Mouse (Mus musculus): ENCODE results near the gene Wdr61. TPM values are rescaled to one million over a fixed set of nuclear protein-coding genes. Genes with fewer than 3 reads are reported as not detected.

Gene Wdr61
- total RNA-seq, 1 experiment: 88.6 TPM

DNA sequence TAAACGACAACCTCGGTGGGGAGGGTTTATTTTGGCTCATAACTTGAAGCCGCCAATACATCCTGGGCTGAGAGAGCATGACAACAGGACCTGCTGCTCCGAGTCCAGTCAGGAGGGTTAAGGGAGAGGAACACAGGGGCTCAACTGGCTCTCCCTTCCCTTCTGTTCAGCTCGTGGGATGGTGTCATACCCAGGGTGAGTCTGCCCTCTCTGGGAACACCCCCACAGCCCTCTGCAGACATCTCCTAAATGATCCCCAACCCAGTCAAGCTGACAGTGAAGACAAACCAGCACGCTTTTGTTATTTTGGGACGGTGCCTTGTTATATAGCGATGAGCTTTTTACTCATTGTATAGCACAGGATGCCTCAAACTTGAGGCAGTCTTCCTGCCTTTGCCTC lies 44.9 kb downstream of the Wdr61 start:
- in situ Hi-C loops (cut with MboI; ENCODE audit: low sequenced_read_pairs in 2 of 2, unreplicated experiment in 2 of 2): no loop called here
- Histone ChIP-seq H3K4me3 (ENCODE audit: insufficient read depth in 1 of 2, low read depth in 1 of 2, low read length in 2 of 2, poor library complexity in 1 of 2, severe bottlenecking in 1 of 2) (no peak overlapping the region), H3K4me1 (ENCODE audit: control insufficient read depth in 2 of 2, insufficient read depth in 2 of 2, low read length in 2 of 2, poor library complexity in 1 of 2) (no peaks in the 10 kb centered on the region), H3K36me3 (ENCODE audit: control insufficient read depth, insufficient read depth, low read length, poor library complexity, severe bottlenecking) (no peaks in the 10 kb centered on the region), H3K27ac (ENCODE audit: insufficient read depth, low read depth, low read length, poor library complexity, severe bottlenecking) (no peak overlapping the region), H3K9ac (ENCODE audit: insufficient read depth, low read depth, low read length, poor library complexity, severe bottlenecking) (no peak overlapping the region), H3K9me3 (ENCODE audit: control insufficient read depth, insufficient read depth, low read depth, low read length) (no peaks in the 10 kb centered on the region)
- no peak for DNase-seq (ENCODE audit: low read depth, low spot score)
- TF ChIP-seq ZNF384 (IDR thresholded peaks at IDR 0.05; ENCODE audit: low read depth, low read length) (no peak), HCFC1 (IDR thresholded peaks at IDR 0.05; ENCODE audit: borderline replicate concordance, insufficient read depth, low read length) (no peak), CHD2 (IDR thresholded peaks at IDR 0.05; ENCODE audit: low read depth, low read length) (no peak), ZC3H11A (IDR thresholded peaks at IDR 0.05; ENCODE audit: borderline replicate concordance, low read depth, low read length) (no peak), MAFK (IDR thresholded peaks at IDR 0.05; ENCODE audit: insufficient read depth, low read depth, low read length) (no peak)

DNA sequence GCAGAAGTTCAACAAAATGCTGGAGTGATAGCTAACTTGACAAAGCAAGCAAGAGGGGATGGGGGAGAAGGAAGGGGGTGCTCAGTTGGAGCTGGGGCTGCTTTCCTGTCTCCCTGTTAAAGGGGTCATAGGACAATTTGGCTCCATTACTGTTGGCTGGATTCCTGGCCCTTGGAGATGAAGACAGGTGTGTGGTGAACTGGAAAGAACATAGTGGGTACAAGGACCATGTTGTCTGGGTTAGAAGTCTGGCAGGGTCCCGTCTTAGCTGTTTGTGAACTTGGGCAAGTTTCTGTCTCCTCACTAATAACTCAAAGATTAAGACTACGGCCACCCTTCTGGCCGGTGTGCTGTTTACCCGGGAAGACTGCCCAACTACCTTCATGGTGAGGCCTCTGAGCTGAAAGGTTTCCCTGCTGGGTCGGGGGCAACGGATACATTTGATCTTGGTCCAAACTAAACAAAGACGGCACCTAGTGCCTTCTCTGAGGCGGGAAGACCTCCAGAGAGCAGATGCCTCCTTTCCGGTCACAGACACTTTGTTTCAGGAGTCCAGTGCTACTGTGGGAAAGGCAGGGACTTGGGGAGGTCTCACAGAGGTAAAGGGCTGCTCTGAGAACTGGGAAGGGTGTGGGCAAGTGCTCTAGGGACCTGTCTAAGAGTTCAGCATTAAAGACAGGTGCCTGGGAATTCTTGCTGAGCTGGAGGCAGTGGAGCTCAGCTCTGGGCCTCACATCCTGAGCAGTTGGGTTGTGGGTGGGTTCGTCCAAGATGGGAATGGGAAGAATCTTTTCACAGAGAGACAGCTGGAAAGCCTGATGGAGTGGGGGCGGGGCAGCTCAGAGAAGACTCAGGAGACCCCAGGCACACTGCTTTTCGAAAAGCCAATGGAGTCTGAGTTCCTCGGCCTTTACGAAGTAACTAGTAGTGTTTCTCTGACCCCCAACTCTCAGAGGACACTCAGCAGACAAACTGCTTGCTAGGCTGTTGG lies 46.8 kb downstream of the Wdr61 start:
- H3K9ac ChIP-seq (ENCODE audit: insufficient read depth, low read depth, low read length, poor library complexity, severe bottlenecking): no peak overlapping the region
- no peaks in the 10 kb centered on the region for H3K4me1 ChIP-seq (ENCODE audit: control insufficient read depth in 2 of 2, insufficient read depth in 2 of 2, low read length in 2 of 2, poor library complexity in 1 of 2)
- H3K9me3 ChIP-seq (ENCODE audit: control insufficient read depth, insufficient read depth, low read depth, low read length): no peaks in the 10 kb centered on the region
- H3K36me3 ChIP-seq (ENCODE audit: control insufficient read depth, insufficient read depth, low read length, poor library complexity, severe bottlenecking): no peaks in the 10 kb centered on the region
- no peak overlapping the region for H3K4me3 ChIP-seq (ENCODE audit: insufficient read depth in 1 of 2, low read depth in 1 of 2, low read length in 2 of 2, poor library complexity in 1 of 2, severe bottlenecking in 1 of 2)
- no peak for DNase-seq (ENCODE audit: low read depth, low spot score)
- in situ Hi-C loops (cut with MboI; ENCODE audit: low sequenced_read_pairs in 2 of 2, unreplicated experiment in 2 of 2): no loop called here
- TF ChIP-seq HCFC1 (IDR thresholded peaks at IDR 0.05; ENCODE audit: borderline replicate concordance, insufficient read depth, low read length) (no peak), CHD2 (IDR thresholded peaks at IDR 0.05; ENCODE audit: low read depth, low read length) (no peak), MAFK (IDR thresholded peaks at IDR 0.05; ENCODE audit: insufficient read depth, low read depth, low read length) (no peak)
- H3K27ac ChIP-seq (ENCODE audit: insufficient read depth, low read depth, low read length, poor library complexity, severe bottlenecking): no peak overlapping the region

- Histone ChIP-seq H3K4me1 (ENCODE audit: control insufficient read depth in 2 of 2, insufficient read depth in 2 of 2, low read length in 2 of 2, poor library complexity in 1 of 2) (no peaks in the 10 kb centered on the region), H3K9ac (ENCODE audit: insufficient read depth, low read depth, low read length, poor library complexity, severe bottlenecking) (no peak overlapping the region), H3K4me3 (ENCODE audit: insufficient read depth in 1 of 2, low read depth in 1 of 2, low read length in 2 of 2, poor library complexity in 1 of 2, severe bottlenecking in 1 of 2) (no peak overlapping the region), H3K27ac (ENCODE audit: insufficient read depth, low read depth, low read length, poor library complexity, severe bottlenecking) (peak overlapping the region; percentile 3; the same call in 1 of the 2 replicates), H3K9me3 (ENCODE audit: control insufficient read depth, insufficient read depth, low read depth, low read length) (no peaks in the 10 kb centered on the region), H3K36me3 (ENCODE audit: control insufficient read depth, insufficient read depth, low read length, poor library complexity, severe bottlenecking) (no peaks in the 10 kb centered on the region)
- no peak for DNase-seq (ENCODE audit: low read depth, low spot score)
- in situ Hi-C loops (cut with MboI; ENCODE audit: low sequenced_read_pairs in 2 of 2, unreplicated experiment in 2 of 2): no loop called here
- TF ChIP-seq HCFC1 (IDR thresholded peaks at IDR 0.05; ENCODE audit: borderline replicate concordance, insufficient read depth, low read length) (no peak), MAFK (IDR thresholded peaks at IDR 0.05; ENCODE audit: insufficient read depth, low read depth, low read length) (no peak), CHD2 (IDR thresholded peaks at IDR 0.05; ENCODE audit: low read depth, low read length) (no peak), ZNF384 (IDR thresholded peaks at IDR 0.05; ENCODE audit: low read depth, low read length) (no peak), ZC3H11A (IDR thresholded peaks at IDR 0.05; ENCODE audit: borderline replicate concordance, low read depth, low read length) (no peak)
These were observed 50.3 kb downstream of the Wdr61 start for GRCm38 (mm10) chr9:54683814-54684605.

DNA sequence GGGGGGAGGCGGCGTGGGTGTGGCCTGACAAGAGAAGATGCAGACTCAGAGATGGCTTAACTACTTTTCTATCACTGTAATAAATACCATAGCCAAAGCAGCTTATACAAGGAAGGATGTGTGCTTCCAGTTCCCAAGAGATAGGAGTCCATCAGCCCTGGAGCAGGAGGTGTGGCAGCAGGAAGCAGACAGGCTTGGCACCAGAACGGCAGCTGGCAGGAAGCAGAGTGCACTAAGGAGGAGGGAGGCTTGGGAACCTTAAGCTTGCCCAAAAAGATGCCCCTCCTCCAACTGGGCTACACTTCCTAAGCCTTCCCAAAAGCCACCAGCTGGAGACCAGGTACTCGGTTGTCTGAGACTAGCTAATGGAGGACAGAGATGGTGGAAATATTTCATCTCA lies 51.5 kb downstream of the Wdr61 start:
- H3K9me3 ChIP-seq (ENCODE audit: control insufficient read depth, insufficient read depth, low read depth, low read length): no peaks in the 10 kb centered on the region
- in situ Hi-C loops (cut with MboI; ENCODE audit: low sequenced_read_pairs in 2 of 2, unreplicated experiment in 2 of 2): no loop called here

More for the DNA sequence above, 51.5 kb downstream of the Wdr61 start:
- TF ChIP-seq HCFC1 (IDR thresholded peaks at IDR 0.05; ENCODE audit: borderline replicate concordance, insufficient read depth, low read length): no peak
- TF ChIP-seq MAFK (IDR thresholded peaks at IDR 0.05; ENCODE audit: insufficient read depth, low read depth, low read length): no peak
- TF ChIP-seq ZC3H11A (IDR thresholded peaks at IDR 0.05; ENCODE audit: borderline replicate concordance, low read depth, low read length): no peak
- no peak for TF ChIP-seq ZNF384 (IDR thresholded peaks at IDR 0.05; ENCODE audit: low read depth, low read length)
- no peak for TF ChIP-seq CHD2 (IDR thresholded peaks at IDR 0.05; ENCODE audit: low read depth, low read length)
- Histone ChIP-seq H3K36me3 (ENCODE audit: control insufficient read depth, insufficient read depth, low read length, poor library complexity, severe bottlenecking) (no peaks in the 10 kb centered on the region), H3K27ac (ENCODE audit: insufficient read depth, low read depth, low read length, poor library complexity, severe bottlenecking) (no peak overlapping the region), H3K4me1 (ENCODE audit: control insufficient read depth in 2 of 2, insufficient read depth in 2 of 2, low read length in 2 of 2, poor library complexity in 1 of 2) (no peaks in the 10 kb centered on the region), H3K9ac (ENCODE audit: insufficient read depth, low read depth, low read length, poor library complexity, severe bottlenecking) (no peak overlapping the region), H3K4me3 (ENCODE audit: insufficient read depth in 1 of 2, low read depth in 1 of 2, low read length in 2 of 2, poor library complexity in 1 of 2, severe bottlenecking in 1 of 2) (no peak overlapping the region)
- DNase-seq (ENCODE audit: low read depth, low spot score): no peak

Data from ES-E14 (cell line).